Mouse (Mus musculus): ENCODE data around the gene Mphosph9. TPM values are rescaled to one million over a fixed set of nuclear protein-coding genes. Genes with fewer than 3 reads are reported as not detected.

The Mphosph9 gene
- 35.8 TPM for total RNA-seq (2023)

DNA sequence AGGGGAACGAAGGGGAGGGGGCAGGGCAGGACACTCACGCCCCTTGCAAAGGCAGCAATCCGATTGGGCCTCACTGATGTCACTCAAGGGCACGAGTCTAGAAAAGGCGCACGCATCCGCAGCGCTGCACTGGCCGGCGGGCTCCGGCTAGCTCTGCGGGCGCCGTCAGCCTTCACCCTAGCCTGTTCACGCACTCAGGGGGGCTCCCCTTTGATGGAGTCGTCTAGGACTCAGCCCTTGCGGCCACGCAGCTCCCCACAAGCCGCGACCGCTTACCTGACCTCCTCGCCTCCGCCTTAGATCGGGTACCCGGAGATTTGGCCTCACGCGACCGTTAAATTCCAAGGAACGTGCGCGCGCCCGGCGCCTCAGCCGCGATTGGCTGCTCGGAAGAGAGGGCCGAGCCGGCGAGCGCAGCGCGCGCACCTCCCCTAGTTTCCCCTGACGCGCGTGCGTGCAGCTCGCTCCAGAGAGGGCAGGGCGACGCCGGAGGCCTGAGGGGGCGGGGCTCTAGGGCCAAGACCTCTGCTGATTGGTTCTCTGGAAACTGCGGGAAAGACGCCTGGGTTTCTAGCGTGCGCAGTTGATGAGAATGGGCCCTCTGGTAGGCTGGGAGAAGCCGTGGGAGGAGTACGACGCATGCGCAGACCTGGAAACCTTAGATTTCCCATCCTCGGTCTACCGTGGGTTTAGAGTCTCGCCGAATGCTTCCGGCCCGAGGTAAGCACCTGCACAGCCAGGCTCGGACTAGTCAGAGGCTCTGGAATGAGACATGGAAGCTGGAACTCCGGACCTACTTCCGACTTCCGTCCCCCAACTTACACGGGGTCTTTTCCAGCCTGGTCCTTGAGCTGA is at the start of gene Mphosph9, which contains the start of gene 2810006K23Rik:
Mphosph9 (minus strand) TSS at position 463 of the 855 bp plus-strand sequence.
2810006K23Rik (plus strand) TSS at position 580 of the 855 bp plus-strand sequence.

DNA sequence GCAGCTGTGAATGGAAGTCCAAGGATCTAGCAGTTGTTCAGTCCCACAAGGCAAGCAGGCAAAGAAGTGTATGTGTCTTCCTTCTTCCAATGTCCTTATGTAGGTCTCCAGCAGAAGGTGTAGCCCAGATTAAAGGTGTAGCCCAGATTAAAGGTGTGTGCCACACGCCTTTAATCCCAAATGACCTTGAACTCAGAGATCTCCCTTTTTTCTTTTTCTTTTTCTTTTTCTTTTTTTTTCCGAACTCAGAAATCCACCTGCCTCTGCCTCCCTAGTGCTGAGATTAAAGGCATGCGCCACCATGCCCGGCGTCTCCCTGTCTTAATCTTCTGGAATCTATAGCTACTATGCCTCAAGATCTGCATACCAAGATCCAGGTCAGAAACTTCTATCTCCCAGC is 35.2 kb upstream of the Mphosph9 start, which contains the start of gene Cdk2ap1:
Cdk2ap1 (minus strand) TSS at position 101 of the 400 bp plus-strand sequence.

DNA sequence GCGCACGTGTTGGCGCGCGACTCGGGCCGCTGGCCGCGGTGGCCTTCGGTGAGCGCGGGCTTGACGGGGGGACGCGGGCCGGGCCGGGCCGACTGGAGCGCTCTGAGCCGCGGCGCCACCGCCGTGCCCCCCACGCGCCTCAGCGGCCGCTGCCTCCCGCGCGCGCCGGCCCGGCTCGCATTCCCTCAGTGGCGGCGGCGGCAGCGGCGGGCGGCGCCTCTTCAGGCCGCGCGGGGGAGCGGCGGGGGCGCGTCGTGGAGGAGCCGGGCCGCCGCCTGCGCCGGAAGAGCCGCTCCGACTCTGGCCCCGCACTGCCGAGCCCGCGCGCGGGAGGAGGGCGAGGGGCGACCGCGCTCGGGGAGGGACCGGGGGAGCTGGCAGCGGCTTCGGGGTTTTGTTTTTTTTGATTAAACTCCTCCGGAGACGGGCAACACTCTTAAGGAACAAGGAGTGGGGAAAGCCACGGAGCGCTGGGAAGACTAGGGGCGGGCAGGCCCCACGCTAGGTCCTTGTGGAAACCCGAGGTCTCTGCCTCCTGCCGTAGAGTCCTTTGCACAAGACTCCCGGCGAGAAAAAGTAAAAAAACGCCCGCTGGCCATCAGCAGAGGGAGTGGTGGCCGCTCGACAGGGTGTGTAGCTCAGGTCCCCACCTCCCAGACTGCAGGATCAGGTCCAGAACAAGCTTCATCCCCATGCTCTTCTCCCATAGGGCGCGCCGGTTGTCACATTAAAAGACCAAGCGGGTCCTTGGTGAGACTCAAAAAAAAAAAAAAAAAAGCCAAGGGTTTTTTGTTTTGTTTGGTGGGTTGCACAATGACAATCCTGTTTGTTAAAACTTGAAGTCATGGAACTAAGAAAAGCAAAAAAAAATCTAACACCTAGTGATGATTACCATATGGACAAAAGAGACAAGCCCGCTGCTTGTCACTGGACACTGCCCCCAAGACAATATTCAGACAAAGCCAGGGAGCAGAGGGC is 77.9 kb downstream of the Mphosph9 start, which contains the start of gene Pitpnm2:
Pitpnm2 (minus strand) TSS at position 147 of the 978 bp plus-strand sequence.

Other genes starting within 250 kb of the Mphosph9 start
- gene Abcb9, start 232.2 kb downstream of the Mphosph9 start, total RNA-seq (2023): 20.5 TPM
- gene Ogfod2, start 215.7 kb downstream of the Mphosph9 start, total RNA-seq (2023): 17.5 TPM
- 37.0 TPM for gene Arl6ip4, start 211.9 kb downstream of the Mphosph9 start, total RNA-seq (2023)
- gene Pitpnm2, start 78.2 kb downstream of the Mphosph9 start, total RNA-seq (2023): 88.9 TPM
- 3.9 TPM for gene 2810006K23Rik, start 117 bp upstream of the Mphosph9 start, total RNA-seq (2023)
- 60.5 TPM for gene Cdk2ap1, start 35.1 kb upstream of the Mphosph9 start, total RNA-seq (2023)
- gene Sbno1, start 98.0 kb upstream of the Mphosph9 start, total RNA-seq (2023): 141 TPM
- 42.9 TPM for gene Kmt5a, start 112.0 kb upstream of the Mphosph9 start, total RNA-seq (2023)
- gene Rilpl2, start 150.4 kb upstream of the Mphosph9 start, total RNA-seq (2023): 30.8 TPM
- gene Snrnp35, start 155.2 kb upstream of the Mphosph9 start, total RNA-seq (2023): 15.2 TPM
- 2.0 TPM for gene Rilpl1, start 203.4 kb upstream of the Mphosph9 start, total RNA-seq (2023)
- 112 TPM for gene Tmed2, start 212.7 kb upstream of the Mphosph9 start, total RNA-seq (2023)
- gene Ddx55, start 224.9 kb upstream of the Mphosph9 start, total RNA-seq (2023): 32.2 TPM

Data from CD8-positive naive resting alpha-beta T cell, adult 57 days (primary cell).